Mouse (Mus musculus): Measurements from ENCODE around the gene Rere. TPM values are rescaled to one million over a fixed set of nuclear protein-coding genes. Genes with fewer than 3 reads are reported as not detected.

The Rere gene
- total and polyA plus RNA-seq, 2 experiments from 2014 or later: 18.9 to 31.3 TPM

DNA sequence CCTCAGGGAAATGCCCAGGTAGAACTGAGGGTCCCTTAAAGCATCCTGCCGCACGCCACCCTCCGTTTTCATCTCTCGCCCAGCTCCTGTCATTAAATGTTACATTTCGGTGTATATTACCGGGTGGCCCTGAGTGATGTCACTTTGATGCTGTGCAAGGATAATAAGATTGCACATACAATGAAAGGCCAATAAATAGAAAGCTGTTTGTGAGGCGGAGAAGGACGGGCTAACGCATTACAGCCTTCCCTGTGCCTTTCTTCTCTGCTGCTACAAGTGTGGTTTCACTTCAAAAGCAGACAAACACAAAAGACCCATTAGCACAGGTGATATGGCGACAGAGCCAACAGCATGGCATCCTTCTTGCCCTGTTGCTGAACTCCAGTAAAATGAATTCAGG lies 320.0 kb downstream of the Rere start:
- H3K9ac ChIP-seq: no peak overlapping the region
- peaks cover 9% of the 10 kb centered on the region for H3K4me1 ChIP-seq (ENCODE audit: insufficient read depth)
- WGBS: 52% methylated on average over 10 of the region's 10 CpGs
- no peak overlapping the region for H3K27ac ChIP-seq (ENCODE audit: low read depth, low read length)
- H3K4me3 ChIP-seq (ENCODE audit: low read depth, low read length): no peak overlapping the region
- H3K9me3 ChIP-seq (ENCODE audit: low read length): no peaks in the 10 kb centered on the region
- TF ChIP-seq CTCF (IDR thresholded peaks at IDR 0.05; ENCODE audit: low read depth): no peak
- H3K36me3 ChIP-seq (ENCODE audit: insufficient read depth): no peaks in the 10 kb centered on the region
- no peaks in the 10 kb centered on the region for H3K27me3 ChIP-seq (ENCODE audit: insufficient read depth, low read length)
- H3K4me2 ChIP-seq (ENCODE audit: low read depth): no peak overlapping the region
- DNase-seq: no peak
- no peak; the same call in 1 of the 2 replicates for ATAC-seq

GRCm38 (mm10) chr4:150603366-150604061 lies 322.1 kb downstream of the Rere start:
- H3K36me3 ChIP-seq (ENCODE audit: insufficient read depth): no peaks in the 10 kb centered on the region
- no peak for DNase-seq
- no peak overlapping the region for H3K27ac ChIP-seq (ENCODE audit: low read depth, low read length)
- peaks cover 16% of the 10 kb centered on the region for H3K4me1 ChIP-seq (ENCODE audit: insufficient read depth)
- no peak overlapping the region for H3K4me2 ChIP-seq (ENCODE audit: low read depth)
- H3K27me3 ChIP-seq (ENCODE audit: insufficient read depth, low read length): no peaks in the 10 kb centered on the region
- H3K9me3 ChIP-seq (ENCODE audit: low read length): no peaks in the 10 kb centered on the region
- H3K9ac ChIP-seq: no peak overlapping the region
- no peak overlapping the region for H3K4me3 ChIP-seq (ENCODE audit: low read depth, low read length)
- TF ChIP-seq CTCF (IDR thresholded peaks at IDR 0.05; ENCODE audit: low read depth): no peak
- no peak for ATAC-seq
- 100% methylated on average over 1 of the region's 1 CpGs for WGBS

GRCm38 (mm10) chr4:150605804-150606203 lies 324.4 kb downstream of the Rere start:
- H3K27me3 ChIP-seq (ENCODE audit: insufficient read depth, low read length): no peaks in the 10 kb centered on the region
- no peak overlapping the region for H3K4me3 ChIP-seq (ENCODE audit: low read depth, low read length)
- peaks cover 3% of the 10 kb centered on the region; the same call in 1 of the 2 replicates for H3K36me3 ChIP-seq (ENCODE audit: insufficient read depth)
- no peak overlapping the region for H3K9ac ChIP-seq
- no peak for TF ChIP-seq CTCF (IDR thresholded peaks at IDR 0.05; ENCODE audit: low read depth)
- 83% methylated on average over 3 of the region's 3 CpGs for WGBS
- H3K27ac ChIP-seq (ENCODE audit: low read depth, low read length): peak overlapping the region; percentile 71
- H3K4me2 ChIP-seq (ENCODE audit: low read depth): no peak overlapping the region
- peaks cover 16% of the 10 kb centered on the region for H3K4me1 ChIP-seq (ENCODE audit: insufficient read depth)
- DNase-seq: no peak
- no peak for ATAC-seq
- H3K9me3 ChIP-seq (ENCODE audit: low read length): no peaks in the 10 kb centered on the region

DNA sequence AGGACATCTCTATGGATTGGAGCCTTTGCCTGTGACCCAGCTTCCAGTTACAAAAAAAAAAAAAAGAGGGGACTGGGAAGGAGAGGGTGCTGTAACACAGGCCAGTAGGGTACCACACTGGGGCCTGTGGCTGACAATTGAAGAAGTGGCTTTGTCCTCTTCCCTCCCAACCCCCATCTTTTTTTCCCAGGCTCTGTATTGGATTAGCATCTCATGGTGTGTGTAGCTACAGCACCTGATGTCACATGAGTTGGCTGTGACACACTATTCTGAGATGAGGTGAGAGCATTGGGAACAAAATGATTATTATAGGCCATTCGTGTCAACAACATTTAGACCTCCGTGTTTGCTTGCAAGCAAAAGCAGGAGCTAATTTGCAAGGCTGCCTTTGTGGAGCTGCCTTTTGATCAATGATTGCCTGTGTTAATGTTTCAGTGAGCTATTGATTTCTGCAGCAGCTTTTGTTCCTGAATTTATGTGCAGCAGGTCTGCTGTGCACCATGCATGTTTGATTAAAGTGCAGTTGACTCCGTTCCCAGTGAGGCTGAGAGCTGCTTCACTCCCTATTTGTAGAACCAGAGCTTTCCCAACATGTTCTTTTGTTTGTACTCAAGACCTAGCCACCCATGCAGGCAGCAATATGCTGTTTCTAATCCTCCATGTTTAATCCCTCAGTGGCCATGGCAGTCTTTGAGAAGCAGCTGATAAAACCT lies 325.2 kb downstream of the Rere start:
- 16% methylated on average over 3 of the region's 3 CpGs for WGBS
- peak; percentile 77 for ATAC-seq

DNA sequence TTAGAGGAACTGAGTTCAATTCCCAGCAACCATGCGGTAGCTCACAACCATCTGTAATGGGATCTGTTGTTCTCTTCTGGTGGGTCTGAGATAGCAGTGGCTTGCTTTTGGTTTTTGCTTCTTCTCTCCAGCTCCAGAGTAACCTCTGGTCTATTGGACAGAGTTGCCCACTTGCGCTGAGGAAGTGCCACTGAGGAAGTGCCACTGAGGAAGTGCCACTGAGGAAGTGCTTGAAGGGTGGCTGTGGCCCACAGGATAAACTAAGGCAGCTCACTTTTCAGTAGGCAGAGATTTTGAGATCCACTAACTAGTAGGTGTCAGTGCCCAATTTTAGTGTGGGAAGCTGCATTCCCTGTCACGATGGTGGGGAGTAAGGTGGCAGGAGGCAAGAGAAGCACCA lies 327.2 kb downstream of the Rere start:
- peaks cover 29% of the 10 kb centered on the region for H3K36me3 ChIP-seq (ENCODE audit: insufficient read depth)
- no peak for DNase-seq
- no peak overlapping the region for H3K9ac ChIP-seq
- H3K9me3 ChIP-seq (ENCODE audit: low read length): no peaks in the 10 kb centered on the region
- TF ChIP-seq CTCF (IDR thresholded peaks at IDR 0.05; ENCODE audit: low read depth): no peak
- no peaks in the 10 kb centered on the region for H3K27me3 ChIP-seq (ENCODE audit: insufficient read depth, low read length)
- no peak overlapping the region for H3K4me2 ChIP-seq (ENCODE audit: low read depth)
- WGBS: 94% methylated on average over 3 of the region's 3 CpGs
- H3K27ac ChIP-seq (ENCODE audit: low read depth, low read length): no peak overlapping the region
- H3K4me1 ChIP-seq (ENCODE audit: insufficient read depth): peaks cover 16% of the 10 kb centered on the region
- no peak overlapping the region for H3K4me3 ChIP-seq (ENCODE audit: low read depth, low read length)
- no peak for ATAC-seq

More for the DNA sequence above, 325.2 kb downstream of the Rere start:
- peak; percentile 68 for DNase-seq
- TF ChIP-seq CTCF (IDR thresholded peaks at IDR 0.05; ENCODE audit: low read depth): no peak
- peak overlapping the region; percentile 71 for H3K27ac ChIP-seq (ENCODE audit: low read depth, low read length)
- no peaks in the 10 kb centered on the region for H3K9me3 ChIP-seq (ENCODE audit: low read length)
- no peak overlapping the region for H3K9ac ChIP-seq
- H3K4me1 ChIP-seq (ENCODE audit: insufficient read depth): peaks cover 16% of the 10 kb centered on the region
- no peaks in the 10 kb centered on the region for H3K27me3 ChIP-seq (ENCODE audit: insufficient read depth, low read length)
- no peak overlapping the region for H3K4me2 ChIP-seq (ENCODE audit: low read depth)
- no peak overlapping the region for H3K4me3 ChIP-seq (ENCODE audit: low read depth, low read length)
- peaks cover 8% of the 10 kb centered on the region for H3K36me3 ChIP-seq (ENCODE audit: insufficient read depth)

- Histone ChIP-seq H3K27me3 (ENCODE audit: insufficient read depth, low read length) (no peaks in the 10 kb centered on the region), H3K36me3 (ENCODE audit: insufficient read depth) (peaks cover 77% of the 10 kb centered on the region), H3K9me3 (ENCODE audit: low read length) (no peaks in the 10 kb centered on the region), H3K27ac (ENCODE audit: low read depth, low read length) (no peak overlapping the region), H3K4me3 (ENCODE audit: low read depth, low read length) (no peak overlapping the region), H3K4me2 (ENCODE audit: low read depth) (no peak overlapping the region), H3K9ac (no peak overlapping the region), H3K4me1 (ENCODE audit: insufficient read depth) (no peaks in the 10 kb centered on the region)
- no peak for TF ChIP-seq CTCF (IDR thresholded peaks at IDR 0.05; ENCODE audit: low read depth)
- 96% methylated on average over 7 of the region's 7 CpGs for WGBS
- DNase-seq (no peak), ATAC-seq (no peak)
Observed at GRCm38 (mm10) chr4:150613715-150614114, 332.3 kb downstream of the Rere start.
